8 mouse cellular contexts compared by ENCODE assay signal in genomic region chr14:17172330-17173110, GRCm38 (mm10).
DNase-seq lines count a peak whose midpoint lies in the region; ATAC-seq and TF ChIP-seq lines count a peak whose summit lies in the region.

No protein-coding gene starts in this region.

- WGBS in hindbrain, embryonic 15.5 days, result 2% methylated on average over 35 of the region's 35 CpGs
- 3% methylated on average over 35 of the region's 35 CpGs for WGBS in limb, embryonic 10.5 days

- peak overlapping the region; percentile 98 for H3K4me2 ChIP-seq in hindbrain, embryonic 15.5 days

- DNase-seq in adrenal gland, adult 2 months, result peak; percentile 86
- peak; percentile 68 for DNase-seq in gastrocnemius, adult 2 months
- peak; percentile 83 for DNase-seq in limb, embryonic 10.5 days (ENCODE audit: low spot score)
- DNase-seq in mesoderm, embryonic 11.5 days (ENCODE audit: low read depth, low spot score), result peak; percentile 72
- peak; percentile 12 for DNase-seq in skeletal muscle tissue, adult 2 months (ENCODE audit: low read depth, low spot score)

- no peaks in the 10 kb centered on the region for H3K36me3 ChIP-seq in hindbrain, embryonic 15.5 days
- H3K36me3 ChIP-seq in limb, embryonic 10.5 days, result no peaks in the 10 kb centered on the region

- H3K27me3 ChIP-seq in hindbrain, embryonic 15.5 days, result no peaks in the 10 kb centered on the region
- H3K27me3 ChIP-seq in limb, embryonic 10.5 days (ENCODE audit: low read depth, poor library complexity, severe bottlenecking), result peaks cover 19% of the 10 kb centered on the region

- peak overlapping the region; percentile 61 for H3K9ac ChIP-seq in hindbrain, embryonic 15.5 days

- no peak for TF ChIP-seq CTCF in gastrocnemius, adult 2 months (IDR thresholded peaks at IDR 0.05)

- H3K27ac ChIP-seq in gastrocnemius, adult 2 months, result no peak overlapping the region
- H3K27ac ChIP-seq in hindbrain, embryonic 15.5 days (replicated peaks), result no peak overlapping the region
- peak overlapping the region; percentile 58 for H3K27ac ChIP-seq in limb, embryonic 10.5 days

- intact Hi-C loops in gastrocnemius, adult 2 months (cut with DNase I), result no loop called here

- peak; percentile 93 for ATAC-seq in common myeloid progenitor, adult 5-6 weeks (replicated peaks; ENCODE audit: low read depth, poor library complexity, severe bottlenecking)
- ATAC-seq in hindbrain, embryonic 15.5 days (ENCODE audit: low FRiP score, low read depth), result peak; percentile 94
- ATAC-seq in monocyte, adult 5-6 weeks (replicated peaks; ENCODE audit: insufficient number of reproducible peaks, low FRiP score, low TSS enrichment, poor library complexity, severe bottlenecking), result no peak

- H3K9me3 ChIP-seq in hindbrain, embryonic 15.5 days, result no peaks in the 10 kb centered on the region
- no peaks in the 10 kb centered on the region for H3K9me3 ChIP-seq in limb, embryonic 10.5 days (replicated peaks)

- peaks cover 18% of the 10 kb centered on the region for H3K4me1 ChIP-seq in hindbrain, embryonic 15.5 days (replicated peaks)
- H3K4me1 ChIP-seq in limb, embryonic 10.5 days, result peaks cover 23% of the 10 kb centered on the region

- peak overlapping the region; percentile 62 for H3K4me3 ChIP-seq in gastrocnemius, adult 2 months
- peak overlapping the region; percentile 72 for H3K4me3 ChIP-seq in hindbrain, embryonic 15.5 days
- H3K4me3 ChIP-seq in limb, embryonic 10.5 days, result peak overlapping the region; percentile 62

Comparison
In these comparisons a context has a peak if more than half of its experiments do, and no peak if none do; other contexts are left out.
1. DNase-seq: peak in every context shown above with its lines; median percentile 86 in adrenal gland, adult 2 months; 83 in limb, embryonic 10.5 days; 72 in mesoderm, embryonic 11.5 days; 68 in gastrocnemius, adult 2 months; 12 in skeletal muscle tissue, adult 2 months.